Mouse (Mus musculus): ENCODE data around the gene 1700086D15Rik. TPM values are rescaled to one million over a fixed set of nuclear protein-coding genes. Genes with fewer than 3 reads are reported as not detected.

1700086D15Rik gene
- polyA plus RNA-seq, 1 experiment from 2014 or later: not detected

DNA sequence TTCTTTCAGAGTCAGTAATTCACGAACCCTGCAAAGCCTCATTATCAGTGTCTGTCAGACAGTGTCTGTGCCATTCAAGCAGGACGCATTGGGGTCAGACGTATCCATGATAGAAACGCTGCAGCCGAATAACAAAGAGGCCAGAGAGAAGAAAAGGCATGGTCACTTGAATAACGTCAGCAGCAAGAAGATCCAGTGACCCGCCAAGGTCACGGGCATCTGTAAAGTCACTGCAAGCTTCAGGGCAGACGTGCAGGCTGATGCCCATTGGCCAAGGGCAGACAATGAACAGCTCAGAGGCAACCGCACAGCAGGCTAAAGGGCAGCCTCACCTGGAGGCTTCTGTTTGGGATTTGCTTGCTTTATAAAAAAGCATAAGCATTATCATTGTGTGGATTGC, 49.6 kb downstream of the 1700086D15Rik start:
- 76% methylated on average over 10 of the region's 10 CpGs for WGBS (ENCODE audit: insufficient replicate concordance)
- peaks cover 3% of the 10 kb centered on the region; the same call in 1 of the 2 replicates for H3K4me1 ChIP-seq (ENCODE audit: insufficient read depth)

GRCm38 (mm10) chr11:65107734-65108171, 51.9 kb downstream of the 1700086D15Rik start:
- H3K36me3 ChIP-seq (replicated peaks; ENCODE audit: insufficient read depth, low read length): no peaks in the 10 kb centered on the region
- no peaks in the 10 kb centered on the region for H3K27me3 ChIP-seq (ENCODE audit: insufficient read depth, low read length)
- no peak overlapping the region for H3K4me2 ChIP-seq (ENCODE audit: low read depth, low read length)
- ATAC-seq (no peak), DNase-seq (no peak)
- 68% methylated on average over 5 of the region's 5 CpGs for WGBS (ENCODE audit: insufficient replicate concordance)
- no peak overlapping the region for H3K27ac ChIP-seq (ENCODE audit: low read depth)
- peaks cover 3% of the 10 kb centered on the region; the same call in 1 of the 2 replicates for H3K4me1 ChIP-seq (ENCODE audit: insufficient read depth)
- no peak overlapping the region for H3K4me3 ChIP-seq (ENCODE audit: low read depth, low read length)
- H3K9me3 ChIP-seq (ENCODE audit: low read length): no peaks in the 10 kb centered on the region
- no peak overlapping the region for H3K9ac ChIP-seq (replicated peaks)
- TF ChIP-seq CTCF (IDR thresholded peaks at IDR 0.05; ENCODE audit: low read depth): no peak
- TF ChIP-seq EP300 (IDR thresholded peaks at IDR 0.05; ENCODE audit: low read depth): no peak

More for the DNA sequence above, 49.6 kb downstream of the 1700086D15Rik start:
- ATAC-seq (no peak), DNase-seq (no peak)
- Histone ChIP-seq H3K27me3 (ENCODE audit: insufficient read depth, low read length) (no peaks in the 10 kb centered on the region), H3K27ac (ENCODE audit: low read depth) (no peak overlapping the region), H3K9ac (replicated peaks) (no peak overlapping the region), H3K9me3 (ENCODE audit: low read length) (no peaks in the 10 kb centered on the region), H3K4me3 (ENCODE audit: low read depth, low read length) (no peak overlapping the region), H3K4me2 (ENCODE audit: low read depth, low read length) (no peak overlapping the region), H3K36me3 (replicated peaks; ENCODE audit: insufficient read depth, low read length) (no peaks in the 10 kb centered on the region)
- no peak for TF ChIP-seq CTCF (IDR thresholded peaks at IDR 0.05; ENCODE audit: low read depth)
- TF ChIP-seq EP300 (IDR thresholded peaks at IDR 0.05; ENCODE audit: low read depth): no peak

- peaks cover 3% of the 10 kb centered on the region; the same call in 1 of the 2 replicates for H3K4me1 ChIP-seq (ENCODE audit: insufficient read depth)
Observed at GRCm38 (mm10) chr11:65107151-65107550, 52.5 kb downstream of the 1700086D15Rik start.

GRCm38 (mm10) chr11:65104076-65104475, 55.6 kb downstream of the 1700086D15Rik start:
- no peak overlapping the region for H3K9ac ChIP-seq (replicated peaks)
- no peaks in the 10 kb centered on the region for H3K36me3 ChIP-seq (replicated peaks; ENCODE audit: insufficient read depth, low read length)
- H3K27ac ChIP-seq (ENCODE audit: low read depth): no peak overlapping the region
- 76% methylated on average over 3 of the region's 3 CpGs for WGBS (ENCODE audit: insufficient replicate concordance)
- ATAC-seq: no peak
- no peak overlapping the region for H3K4me2 ChIP-seq (ENCODE audit: low read depth, low read length)
- peaks cover 3% of the 10 kb centered on the region; the same call in 1 of the 2 replicates for H3K4me1 ChIP-seq (ENCODE audit: insufficient read depth)
- H3K4me3 ChIP-seq (ENCODE audit: low read depth, low read length): no peak overlapping the region
- DNase-seq: no peak
- no peak for TF ChIP-seq CTCF (IDR thresholded peaks at IDR 0.05; ENCODE audit: low read depth)
- TF ChIP-seq EP300 (IDR thresholded peaks at IDR 0.05; ENCODE audit: low read depth): no peak
- H3K27me3 ChIP-seq (ENCODE audit: insufficient read depth, low read length): no peaks in the 10 kb centered on the region
- H3K9me3 ChIP-seq (ENCODE audit: low read length): no peaks in the 10 kb centered on the region

More at GRCm38 (mm10) chr11:65107151-65107550, 52.5 kb downstream of the 1700086D15Rik start:
- no peaks in the 10 kb centered on the region for H3K9me3 ChIP-seq (ENCODE audit: low read length)
- no peak overlapping the region for H3K4me3 ChIP-seq (ENCODE audit: low read depth, low read length)
- H3K9ac ChIP-seq (replicated peaks): no peak overlapping the region
- no peak overlapping the region for H3K4me2 ChIP-seq (ENCODE audit: low read depth, low read length)
- no peak for ATAC-seq
- no peaks in the 10 kb centered on the region for H3K36me3 ChIP-seq (replicated peaks; ENCODE audit: insufficient read depth, low read length)
- H3K27ac ChIP-seq (ENCODE audit: low read depth): no peak overlapping the region
- H3K27me3 ChIP-seq (ENCODE audit: insufficient read depth, low read length): no peaks in the 10 kb centered on the region
- no peak for TF ChIP-seq EP300 (IDR thresholded peaks at IDR 0.05; ENCODE audit: low read depth)
- TF ChIP-seq CTCF (IDR thresholded peaks at IDR 0.05; ENCODE audit: low read depth): no peak
- 72% methylated on average over 4 of the region's 4 CpGs for WGBS (ENCODE audit: insufficient replicate concordance)
- DNase-seq: no peak

Other genes starting within 250 kb of the 1700086D15Rik start
- 8.3 and 9.1 TPM in 2 replicates for gene Elac2, start 180.9 kb downstream of the 1700086D15Rik start, polyA plus RNA-seq (2015; fragmentation: Nextera tagmentation; extraction: Ambion mirVana)
- 0.62 and 0.73 TPM in 2 replicates for gene Arhgap44, start 3.1 kb upstream of the 1700086D15Rik start, polyA plus RNA-seq (2015; fragmentation: Nextera tagmentation; extraction: Ambion mirVana)
- gene Myocd, start 110.1 kb upstream of the 1700086D15Rik start, polyA plus RNA-seq (2015; fragmentation: Nextera tagmentation; extraction: Ambion mirVana): 0.28 TPM in 1 of 2 replicates, not detected in the other

All from liver, postnatal 0 days (tissue).